Mouse (Mus musculus) erythroblast, embryonic 14.5 days (primary cell): Measurements from ENCODE around the gene Gng5. TPM values are rescaled to one million over a fixed set of nuclear protein-coding genes. Genes with fewer than 3 reads are reported as not detected.

Experiments
- H3K27me3 ChIP-seq: 2 replicates; pipeline ENCODE4 v1.6.1; 2012; ENCODE audit warnings: inconsistent platforms; ENCODE audit not compliant: control insufficient read depth
- H3K36me3 ChIP-seq: 2 replicates; pipeline ENCODE4 v1.6.1; 2012; ENCODE audit warnings: mild to moderate bottlenecking, inconsistent platforms; ENCODE audit not compliant: control insufficient read depth
- H3K4me1 ChIP-seq: 2 replicates; pipeline ENCODE4 v1.6.1; 2012; ENCODE audit warnings: inconsistent platforms; ENCODE audit not compliant: control insufficient read depth
- H3K4me3 ChIP-seq: replicated peaks from 2 replicates; pipeline ENCODE3; 2012; ENCODE audit warnings: moderate library complexity, mild to moderate bottlenecking, inconsistent platforms
- H3K9me3 ChIP-seq: 2 replicates; pipeline ENCODE4 v1.6.1; 2012; ENCODE audit warnings: low read length, inconsistent platforms, mixed read lengths; ENCODE audit not compliant: control insufficient read depth
- GATA1 ChIP-seq: IDR thresholded peaks from 2 replicates; pipeline ENCODE4 v1.6.1; 2012; ENCODE audit warnings: low read length, inconsistent platforms, mixed read lengths
- TAL1 ChIP-seq: IDR thresholded peaks from 3 replicates; pipeline ENCODE4 v1.6.1; 2012; ENCODE audit warnings: low read length, inconsistent platforms, mixed read lengths
- polyA plus RNA-seq: library from polyadenylated mRNA; stranded (reverse); fragments of >175 nt; gene quantifications from 2 replicates; pipeline ENCODE4 v1.2.3, GENCODE M21; 2012

The Gng5 gene
- polyA plus RNA-seq, 1 experiment: 22.7 TPM

DNA sequence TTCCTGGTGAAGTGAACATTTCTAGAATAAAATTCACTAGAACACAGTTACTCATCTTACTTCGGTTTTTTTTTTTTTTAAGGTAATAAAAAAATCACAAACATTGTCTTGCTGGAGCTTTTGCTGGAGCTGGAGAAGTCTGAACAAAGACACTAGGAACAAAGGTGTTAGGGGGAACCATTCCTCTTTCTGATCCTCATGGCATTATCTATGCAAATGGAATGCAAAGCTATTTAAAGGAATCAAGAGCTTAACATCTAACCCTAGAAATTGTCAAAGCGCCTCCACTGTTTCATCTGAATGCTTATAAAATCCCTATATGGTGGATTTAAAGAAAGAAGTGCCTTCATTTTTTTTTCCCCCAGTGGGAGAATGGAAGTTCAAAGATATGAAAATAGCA, 28.7 kb downstream of the Gng5 start:
- no peaks in the 10 kb centered on the region for H3K4me1 ChIP-seq
- no peaks in the 10 kb centered on the region for H3K36me3 ChIP-seq
- no peak for TF ChIP-seq TAL1
- TF ChIP-seq GATA1: no peak
- no peak overlapping the region for H3K4me3 ChIP-seq
- no peaks in the 10 kb centered on the region for H3K9me3 ChIP-seq
- H3K27me3 ChIP-seq: peaks cover 6% of the 10 kb centered on the region

DNA sequence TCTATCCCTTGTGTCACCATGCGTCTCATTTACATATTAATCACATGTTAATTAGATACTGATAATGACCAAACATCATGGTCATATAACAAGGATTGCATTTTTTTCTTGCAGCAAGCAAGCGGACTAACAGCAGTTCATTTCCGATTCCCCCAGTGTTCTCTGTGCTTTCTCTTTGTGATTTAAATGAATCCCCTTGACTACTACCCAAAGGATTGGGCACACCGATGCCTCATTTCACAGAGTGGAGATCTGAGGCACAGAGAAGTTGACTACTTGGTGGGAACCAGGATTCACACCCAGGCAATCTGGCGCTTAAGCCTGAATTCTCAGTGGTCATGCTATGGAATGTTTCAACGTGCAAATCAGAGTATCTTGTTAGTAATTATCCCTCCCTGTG, 35.4 kb downstream of the Gng5 start:
- no peaks in the 10 kb centered on the region for H3K36me3 ChIP-seq
- TF ChIP-seq TAL1: no peak
- TF ChIP-seq GATA1: no peak
- H3K9me3 ChIP-seq: no peaks in the 10 kb centered on the region
- H3K4me3 ChIP-seq: no peak overlapping the region
- no peaks in the 10 kb centered on the region for H3K4me1 ChIP-seq
- no peaks in the 10 kb centered on the region; the same call in 1 of the 2 replicates for H3K27me3 ChIP-seq

DNA sequence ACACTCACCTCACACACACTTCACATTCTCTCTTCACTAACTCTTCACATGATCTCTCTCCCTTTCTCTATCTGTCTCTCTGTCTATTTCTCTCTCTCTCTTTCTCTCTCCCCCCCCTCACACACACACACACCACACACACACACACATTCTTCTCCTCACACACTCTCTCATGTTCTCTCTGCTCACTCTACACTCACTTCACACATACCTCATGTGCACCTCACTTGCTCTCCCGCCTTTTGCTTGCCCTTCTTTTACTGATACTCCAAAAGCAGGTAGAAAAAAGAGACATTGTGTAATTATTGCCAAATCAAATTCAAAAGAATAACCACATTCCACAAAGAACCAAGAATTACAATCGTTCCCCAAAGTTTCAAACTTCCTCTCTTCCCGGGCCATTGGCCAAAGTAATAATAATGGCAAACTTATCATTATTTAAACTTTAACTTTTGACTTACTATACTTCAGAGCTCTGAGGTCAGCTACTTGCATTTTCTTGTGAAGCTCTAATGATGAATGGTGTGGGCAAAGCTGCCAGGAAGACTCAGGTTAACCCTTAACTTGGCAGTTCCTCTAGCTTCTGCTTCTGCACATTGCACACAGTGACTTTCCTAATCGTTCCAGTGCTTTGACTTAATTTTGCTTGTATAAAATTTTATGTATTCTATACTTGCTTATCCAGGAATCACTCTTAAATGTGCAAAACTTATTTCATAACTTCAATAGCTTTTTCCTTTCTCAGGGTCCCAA, 41.1 kb downstream of the Gng5 start:
- TF ChIP-seq GATA1 (no peak), TAL1 (no peak)
- H3K4me3 ChIP-seq: no peak overlapping the region
- no peaks in the 10 kb centered on the region for H3K36me3 ChIP-seq
- no peaks in the 10 kb centered on the region for H3K27me3 ChIP-seq
- H3K4me1 ChIP-seq: no peaks in the 10 kb centered on the region
- no peaks in the 10 kb centered on the region for H3K9me3 ChIP-seq

DNA sequence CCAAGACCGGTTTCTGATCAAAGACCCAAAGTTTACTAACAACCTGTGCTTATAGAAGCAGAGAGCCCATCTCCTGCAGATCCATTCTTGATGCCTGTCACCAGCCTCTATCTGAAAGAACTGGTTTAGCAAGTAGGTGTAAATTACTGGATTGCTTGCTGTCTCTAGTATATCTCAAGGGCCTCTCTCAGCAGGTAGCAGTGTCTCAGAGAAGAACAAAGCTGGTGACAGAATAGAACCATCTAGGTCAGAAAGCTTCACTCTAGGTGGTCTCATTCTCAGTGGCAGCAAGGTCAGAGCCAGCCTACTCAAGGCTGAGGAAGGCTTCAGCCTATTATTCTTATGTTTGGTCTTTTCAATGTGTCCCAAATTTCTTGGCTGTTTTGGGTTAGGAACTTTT, 44.0 kb downstream of the Gng5 start:
- Histone ChIP-seq H3K27me3 (no peaks in the 10 kb centered on the region), H3K4me1 (no peaks in the 10 kb centered on the region), H3K9me3 (no peaks in the 10 kb centered on the region), H3K36me3 (no peaks in the 10 kb centered on the region), H3K4me3 (no peak overlapping the region)
- TF ChIP-seq GATA1 (no peak), TAL1 (no peak)

DNA sequence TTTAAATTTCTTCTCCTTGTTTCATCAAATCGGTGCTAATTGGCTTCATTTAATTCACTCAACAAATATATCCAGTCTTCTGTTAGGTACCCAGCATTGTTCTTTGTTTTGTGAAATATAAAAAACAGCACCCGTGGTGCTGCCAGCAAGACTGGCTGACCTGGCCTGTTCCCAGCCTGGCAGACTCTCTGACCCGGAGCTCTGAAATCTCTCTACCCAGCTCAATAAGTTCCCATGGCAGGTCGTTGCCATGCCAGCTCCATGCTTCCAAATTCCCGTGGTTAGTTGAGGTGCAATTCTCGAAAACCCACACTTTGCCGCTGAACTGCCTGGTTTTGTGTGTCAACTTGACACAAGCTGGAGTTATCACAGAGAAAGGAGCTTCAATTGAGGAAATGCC, 55.2 kb downstream of the Gng5 start:
- no peaks in the 10 kb centered on the region for H3K9me3 ChIP-seq
- no peak overlapping the region for H3K4me3 ChIP-seq
- TF ChIP-seq TAL1 (no peak), GATA1 (no peak)
- no peaks in the 10 kb centered on the region for H3K4me1 ChIP-seq
- no peaks in the 10 kb centered on the region for H3K27me3 ChIP-seq
- no peaks in the 10 kb centered on the region for H3K36me3 ChIP-seq

Other genes with a start within 250 kb of the Gng5 start
- 5.3 and 7.2 TPM in 2 replicates for gene Ssx2ip, start 95.2 kb upstream of the Gng5 start, polyA plus RNA-seq
- 0.36 and 0.53 TPM in 2 replicates for gene Ctbs, start 50.0 kb upstream of the Gng5 start, polyA plus RNA-seq
- 0.03 TPM in 1 of 2 replicates, not detected in the other for gene Spata1, start 54 bp upstream of the Gng5 start, polyA plus RNA-seq
- 2.1 and 2.5 TPM in 2 replicates for gene Rpf1, start 21.6 kb downstream of the Gng5 start, polyA plus RNA-seq
- 0.02 TPM in 1 of 2 replicates, not detected in the other for gene Uox, start 70.6 kb downstream of the Gng5 start, polyA plus RNA-seq
- not detected in 2 replicates for gene Dnase2b, start 115.8 kb downstream of the Gng5 start, polyA plus RNA-seq
- gene 4930503B20Rik, start 151.5 kb downstream of the Gng5 start, polyA plus RNA-seq: not detected in 2 replicates
- gene Samd13, start 185.8 kb downstream of the Gng5 start, polyA plus RNA-seq: not detected in 2 replicates